Mouse (Mus musculus): ENCODE measurements around the gene Mcu.

DNA sequence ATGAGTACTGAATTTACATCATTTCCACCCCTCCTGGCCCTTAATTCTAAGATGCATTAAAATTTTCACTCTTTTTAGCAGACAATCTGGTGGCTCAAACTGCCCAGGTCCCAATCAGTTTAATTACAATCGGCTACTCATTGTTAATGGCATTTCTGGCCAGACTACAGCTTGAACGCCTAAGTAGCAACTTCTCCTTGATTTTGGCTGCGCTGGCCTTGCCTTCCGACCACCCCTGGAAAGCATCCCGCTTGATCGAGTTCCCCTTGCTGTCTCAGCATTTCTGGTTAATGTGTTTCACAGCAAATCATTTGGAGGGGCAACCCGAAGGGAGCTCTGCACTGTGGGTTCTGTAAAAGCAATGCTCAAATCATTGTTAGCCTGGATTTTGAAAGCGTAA, 14.4 kb downstream of the Mcu start:
- no peak for TF ChIP-seq CTCF (IDR thresholded peaks at IDR 0.05; ENCODE audit: extremely low read depth, insufficient read depth, insufficient read length, insufficient replicate concordance)
- no peak for TF ChIP-seq POLR2A (IDR thresholded peaks at IDR 0.05; ENCODE audit: low read depth, low read length)

Measured in spleen, adult 2 months (tissue).